Mouse (Mus musculus): Measurements from ENCODE around the gene Ppm1h.

- no peak for TF ChIP-seq MAZ (IDR thresholded peaks at IDR 0.05; ENCODE audit: low read depth, low read length)
- TF ChIP-seq POLR2A (IDR thresholded peaks at IDR 0.05; ENCODE audit: low read depth, low read length): no peak
- TF ChIP-seq CTCF (conservative IDR thresholded peaks at IDR 0.05 in 1 of 2, IDR thresholded peaks at IDR 0.05 in 1 of 2; ENCODE audit: low read depth in 2 of 2, low read length in 2 of 2): no peak
- no peak for TF ChIP-seq CHD1 (IDR thresholded peaks at IDR 0.05; ENCODE audit: low read depth, low read length)
- no peak for TF ChIP-seq CHD2 (IDR thresholded peaks at IDR 0.05; ENCODE audit: low read length)
- no peak for TF ChIP-seq NELFE (IDR thresholded peaks at IDR 0.05; ENCODE audit: low read depth, low read length)
Measured at GRCm38 (mm10) chr10:122693911-122694618, 15.5 kb downstream of the Ppm1h start.
